Mouse (Mus musculus) B cell, adult 2 months (primary cell): Measurements from ENCODE around the gene Asgr1.
"Not testable (repeated sequence)": the region's sequence is repeated elsewhere in the genome, so short reads cannot be mapped to it uniquely, and the experiment has no call there.

Experiments used
- DNase-seq, 2 experiments: peaks; one replicate each; pipeline ENCODE4 v3.0.0; 2022

Gene Asgr1

GRCm38 (mm10) chr11:70053898-70054570 lies at the start of gene Asgr1:
Gene Asgr1, plus strand, starts transcription at chr11:70054085.
- no peak for DNase-seq

- DNase-seq: peak; percentile 49
Observed at GRCm38 (mm10) chr11:70005521-70005920, 48.4 kb upstream of the Asgr1 start.

GRCm38 (mm10) chr11:70010033-70010432 lies 43.9 kb upstream of the Asgr1 start:
- DNase-seq: no peak

GRCm38 (mm10) chr11:70010548-70010947 lies 43.3 kb upstream of the Asgr1 start:
- DNase-seq: no peak

- no peak for DNase-seq
Observed at GRCm38 (mm10) chr11:70010961-70011360, 42.9 kb upstream of the Asgr1 start.

GRCm38 (mm10) chr11:70012931-70013330 lies 41.0 kb upstream of the Asgr1 start:
- no peak for DNase-seq

- DNase-seq: no peak
Observed at GRCm38 (mm10) chr11:70013408-70013807, 40.5 kb upstream of the Asgr1 start.

- no peak for DNase-seq
Observed at GRCm38 (mm10) chr11:70014051-70014450, 39.8 kb upstream of the Asgr1 start.

- DNase-seq: peak; percentile 85 to 87
Observed at GRCm38 (mm10) chr11:70014880-70015558, 38.9 kb upstream of the Asgr1 start, which contains the start of gene Acadvl. Gene Acadvl, minus strand, starts transcription at chr11:70015411.

- no peak for DNase-seq
Observed at GRCm38 (mm10) chr11:70015677-70016076, 38.2 kb upstream of the Asgr1 start.

- not testable (repeated sequence) for DNase-seq
Observed at GRCm38 (mm10) chr11:70016177-70016576, 37.7 kb upstream of the Asgr1 start.

GRCm38 (mm10) chr11:70016669-70017068 lies 37.2 kb upstream of the Asgr1 start, which contains the start of gene Dlg4:
Gene Dlg4, plus strand, starts transcription at chr11:70016942.
- DNase-seq: no peak

- no peak for DNase-seq
Observed at GRCm38 (mm10) chr11:70017199-70017767, 36.6 kb upstream of the Asgr1 start.

- no peak for DNase-seq
Observed at GRCm38 (mm10) chr11:70018131-70018990, 35.5 kb upstream of the Asgr1 start.

- DNase-seq: no peak
Observed at GRCm38 (mm10) chr11:70019495-70020021, 34.3 kb upstream of the Asgr1 start.

- DNase-seq: no peak
Observed at GRCm38 (mm10) chr11:70020022-70020631, 33.8 kb upstream of the Asgr1 start.

GRCm38 (mm10) chr11:70020731-70021263 lies 33.1 kb upstream of the Asgr1 start:
- DNase-seq: peak; percentile 66 to 73

- peak; percentile 94 to 96 for DNase-seq
Observed at GRCm38 (mm10) chr11:70021264-70022132, 32.4 kb upstream of the Asgr1 start.

- no peak for DNase-seq
Observed at GRCm38 (mm10) chr11:70023481-70024150, 30.3 kb upstream of the Asgr1 start.

GRCm38 (mm10) chr11:70024151-70024514 lies 29.8 kb upstream of the Asgr1 start:
- no peak for DNase-seq
